Mouse (Mus musculus) CD4-positive, CD25-positive, alpha-beta regulatory T cell, adult 2 months (primary cell): Measurements from ENCODE around the gene Tpcn2.

Experiments used
- DNase-seq: peaks from one replicate; pipeline ENCODE4 v3.0.0-alpha.2; 2012; ENCODE audit warnings: low read depth, low spot score

Gene Tpcn2

DNA sequence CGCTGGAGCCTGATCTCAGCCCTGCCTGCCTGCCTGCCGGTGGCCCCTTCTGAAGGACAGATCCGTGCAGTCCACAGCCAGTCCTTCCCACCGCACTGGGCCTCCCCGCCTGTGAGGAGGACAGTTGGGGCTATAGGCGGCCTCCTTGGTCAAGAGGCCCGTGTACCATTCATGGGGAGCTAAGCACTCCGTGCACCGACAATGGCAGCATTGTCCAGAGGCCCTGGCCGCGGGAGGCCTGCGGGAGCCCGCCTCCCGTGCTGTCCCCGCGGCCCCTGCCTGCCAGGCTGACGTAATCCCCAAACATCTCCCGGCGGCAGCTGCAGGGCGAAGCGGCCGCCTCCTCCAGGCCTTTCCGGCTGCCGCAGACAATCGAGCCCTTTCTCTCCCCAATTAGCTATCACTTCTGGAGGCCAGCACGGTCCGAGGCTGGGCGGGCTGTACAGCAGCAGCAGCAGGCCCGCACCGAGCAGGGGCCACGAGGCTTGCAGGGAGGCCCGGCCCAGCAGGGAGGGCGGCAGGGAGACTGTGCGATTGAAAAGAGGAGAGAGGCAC is 77.7 kb downstream of the Tpcn2 start:
- no peak for DNase-seq

DNA sequence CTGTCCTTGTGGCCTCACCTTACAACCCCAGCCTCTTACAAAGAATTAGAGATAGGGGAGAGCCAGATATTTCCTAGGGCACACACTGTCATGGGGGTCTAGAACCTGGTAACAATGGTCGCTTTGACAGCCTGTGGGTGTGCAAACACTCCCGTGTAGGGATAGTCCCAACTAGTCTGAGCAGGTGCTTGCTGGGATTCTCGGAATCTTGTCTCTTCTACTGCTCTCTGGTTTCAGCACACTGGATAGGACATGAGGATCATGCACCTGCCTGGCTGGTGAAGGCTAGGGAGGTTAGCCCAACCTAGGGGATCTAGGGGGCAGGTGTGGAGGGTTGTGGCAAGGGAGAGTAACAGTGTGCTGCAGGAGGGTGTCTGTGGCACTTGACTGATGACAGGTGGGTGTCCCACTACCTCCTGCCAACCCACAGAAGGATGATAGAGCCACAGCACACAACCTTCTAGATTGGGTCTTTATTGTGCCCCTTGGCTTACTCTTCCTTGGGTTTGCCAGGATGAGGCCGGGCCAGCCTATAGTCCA is 78.4 kb downstream of the Tpcn2 start:
- no peak for DNase-seq

DNA sequence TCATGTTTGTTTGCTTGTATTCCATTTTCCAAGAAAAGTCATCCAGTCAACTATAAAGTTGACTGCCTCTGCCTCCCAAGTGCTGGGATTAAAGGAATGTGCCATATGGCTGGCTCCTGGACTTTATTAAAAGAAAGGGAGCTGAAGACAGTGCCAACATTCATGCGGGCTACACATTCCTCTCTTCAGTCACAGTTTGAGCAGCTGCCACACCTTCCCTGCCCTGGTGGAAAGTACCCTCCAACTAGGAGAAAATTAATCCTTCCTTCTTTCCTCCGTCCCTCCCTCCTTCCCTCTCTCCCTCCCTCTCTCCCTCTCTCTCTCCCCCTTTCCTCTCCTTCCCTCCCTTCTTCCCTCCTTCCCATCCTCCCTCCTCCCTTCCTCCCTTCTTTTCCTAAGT is 84.1 kb downstream of the Tpcn2 start:
- DNase-seq, result no peak

DNA sequence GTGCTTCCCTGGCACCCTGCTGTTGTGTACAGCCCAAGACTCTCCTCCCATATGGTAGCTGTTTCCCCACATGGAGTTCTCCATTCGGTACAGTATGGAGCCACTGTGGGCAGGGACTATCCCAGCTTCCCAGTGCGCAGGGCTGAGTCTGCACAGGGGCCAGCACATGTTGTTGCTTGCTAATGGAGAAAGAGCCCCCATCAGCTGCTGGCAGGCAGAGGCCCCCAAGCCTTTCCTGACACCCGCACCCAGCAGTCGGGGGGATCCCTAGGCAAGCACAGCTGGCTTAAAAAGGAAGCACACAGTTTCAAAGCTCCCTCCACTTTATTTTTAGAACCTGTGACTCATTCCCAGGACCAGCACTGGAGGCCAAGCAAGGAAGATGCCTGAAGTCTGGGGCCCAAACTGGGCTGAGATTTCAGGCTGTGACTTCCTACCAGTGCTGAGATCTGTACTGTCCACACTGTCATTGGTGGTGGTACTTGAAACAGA is 85.5 kb downstream of the Tpcn2 start:
- DNase-seq, result no peak

DNA sequence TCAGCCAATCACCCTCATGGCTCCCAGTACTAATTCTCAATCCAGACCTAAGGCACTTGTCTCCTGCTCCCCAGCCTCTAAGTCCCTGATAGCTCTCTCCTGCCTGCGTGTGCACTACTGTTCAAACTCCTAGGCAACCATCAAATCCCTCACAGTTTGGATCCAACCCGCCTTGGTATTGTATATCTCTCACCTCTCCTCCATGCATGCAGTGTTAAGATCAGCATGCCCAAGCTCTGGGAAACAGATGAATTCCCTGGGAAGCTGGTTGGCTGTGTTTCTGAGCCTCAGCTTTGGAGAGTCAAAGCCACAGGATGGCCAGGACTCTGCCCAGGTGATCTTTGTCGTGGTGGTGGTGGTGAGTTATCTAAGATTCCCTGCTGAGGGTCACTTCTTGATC is 86.1 kb downstream of the Tpcn2 start:
- DNase-seq, result no peak

DNA sequence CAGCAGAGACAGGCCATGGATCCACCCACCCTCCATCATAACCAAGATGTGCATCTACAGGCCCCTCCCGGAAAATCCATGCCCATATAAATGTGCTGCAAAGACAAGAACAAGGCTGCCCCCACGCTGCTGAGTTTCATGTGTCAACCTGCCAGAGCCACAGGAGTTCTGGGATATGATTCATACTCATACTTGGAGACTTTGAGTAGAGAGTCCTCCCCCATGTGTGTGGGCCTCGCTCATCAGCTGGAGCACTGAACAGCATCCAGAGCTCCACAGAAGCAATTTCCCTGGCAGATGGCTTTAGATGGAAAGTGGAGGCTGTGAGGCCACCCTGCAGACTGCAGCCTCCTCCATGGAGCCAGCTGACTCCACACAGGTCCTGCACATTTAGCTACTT is 86.8 kb downstream of the Tpcn2 start:
- no peak for DNase-seq

DNA sequence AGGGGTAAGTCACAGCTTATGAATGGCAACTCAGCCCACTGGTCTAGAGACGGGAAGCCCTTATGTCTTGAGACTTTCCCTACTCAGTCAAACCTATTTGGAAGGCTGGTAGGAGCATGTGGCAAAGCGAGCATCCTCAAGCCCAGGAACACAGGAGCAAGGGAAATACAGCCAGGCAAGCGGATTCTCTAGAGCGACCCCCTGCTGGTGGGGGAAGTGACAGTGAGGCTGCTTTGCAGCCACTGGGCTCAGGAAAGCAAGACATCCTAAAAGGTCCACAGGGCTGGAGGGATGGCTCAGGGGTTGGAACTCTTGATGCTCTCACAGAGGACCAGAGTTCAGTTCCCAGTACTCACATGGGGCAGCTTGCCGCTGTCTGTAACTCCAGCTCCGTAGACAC is 87.5 kb downstream of the Tpcn2 start:
- no peak for DNase-seq

DNA sequence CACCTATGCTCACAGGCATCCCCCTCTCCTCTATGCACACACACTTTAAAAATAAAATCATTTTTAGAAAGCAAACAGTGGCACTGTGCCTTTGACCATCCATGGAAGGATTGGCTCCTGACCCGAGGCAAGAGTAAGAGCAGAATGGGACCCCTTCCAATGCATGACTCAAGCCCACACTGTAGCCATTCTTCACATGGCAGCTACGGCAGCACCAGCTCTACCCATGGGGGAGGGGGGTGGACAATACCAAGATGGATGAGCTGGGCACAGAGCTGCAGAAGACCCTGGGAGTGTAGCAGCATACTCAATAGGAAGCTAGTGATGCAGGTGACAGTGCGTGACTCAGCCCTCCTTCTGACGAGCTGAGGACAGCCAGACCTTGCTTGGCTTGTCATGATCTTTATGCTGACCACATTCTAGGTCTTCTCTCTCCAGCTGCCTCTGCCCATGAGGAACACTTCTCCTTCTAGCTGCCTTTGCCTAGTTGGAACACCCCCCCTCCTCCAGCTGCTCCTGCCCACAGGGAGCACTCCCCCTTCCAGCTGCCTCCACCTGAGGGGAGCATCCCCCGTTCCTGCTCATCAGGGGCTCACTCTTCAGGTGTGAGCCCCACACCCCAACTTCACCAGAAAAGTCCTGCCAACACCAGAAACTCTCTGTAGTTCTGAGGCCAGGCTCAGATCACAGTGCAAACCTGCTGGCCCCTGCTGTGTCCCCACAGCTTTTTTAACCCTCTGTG is 88.5 kb downstream of the Tpcn2 start:
- no peak for DNase-seq

DNA sequence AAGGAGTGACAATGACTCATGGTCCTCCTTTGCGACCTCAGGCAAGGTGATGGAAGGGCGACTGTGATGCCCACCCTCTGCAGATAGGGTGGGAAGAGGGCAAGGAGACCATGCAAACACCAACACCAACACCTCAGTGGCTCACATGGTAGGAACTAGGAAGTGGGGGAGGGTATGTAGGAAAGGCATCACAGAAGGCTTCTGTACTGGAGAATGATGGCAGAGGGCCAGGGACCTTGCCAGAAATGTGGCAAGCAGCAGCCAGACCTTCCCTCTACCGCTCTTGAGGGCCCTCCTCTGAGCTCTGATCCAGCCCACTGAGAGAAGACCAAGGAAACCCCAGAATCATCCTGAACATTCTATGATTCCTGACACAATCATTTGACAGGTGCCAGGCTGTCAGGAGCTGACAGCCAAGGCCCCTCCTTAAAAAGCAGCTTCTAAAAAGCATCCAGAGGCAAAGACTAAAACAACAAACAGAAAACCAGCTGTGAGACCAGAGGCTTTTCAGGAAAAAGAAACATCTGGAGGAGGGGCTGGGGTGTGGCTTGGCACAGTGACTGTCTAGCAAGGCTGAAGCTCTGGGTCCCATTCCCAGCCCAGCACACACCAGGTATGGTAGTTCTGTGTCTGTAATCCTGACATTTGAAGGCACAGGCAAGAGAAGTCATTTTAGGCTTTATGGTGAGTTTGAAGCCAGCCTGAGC is 89.2 kb downstream of the Tpcn2 start:
- no peak for DNase-seq

DNA sequence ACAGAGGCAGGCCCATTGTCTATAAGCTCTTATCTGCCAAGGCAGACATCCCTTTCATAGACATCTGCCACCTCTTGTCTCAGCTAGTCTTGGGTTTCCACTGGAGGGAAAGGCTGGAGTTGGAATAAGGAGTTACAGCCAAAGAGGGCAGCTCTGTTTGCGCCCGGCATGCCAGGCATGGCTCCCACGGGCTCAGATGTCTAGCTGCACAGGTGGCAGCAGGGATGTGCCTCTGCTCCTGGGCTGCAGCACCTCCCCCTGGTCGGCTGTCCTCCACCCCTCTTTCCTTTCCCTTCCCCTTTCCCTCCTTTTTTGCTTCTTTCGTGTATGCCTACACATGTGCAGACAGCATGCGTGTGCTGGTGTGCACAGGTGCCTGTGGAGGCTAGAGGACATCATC is 91.0 kb downstream of the Tpcn2 start:
- DNase-seq, result no peak

DNA sequence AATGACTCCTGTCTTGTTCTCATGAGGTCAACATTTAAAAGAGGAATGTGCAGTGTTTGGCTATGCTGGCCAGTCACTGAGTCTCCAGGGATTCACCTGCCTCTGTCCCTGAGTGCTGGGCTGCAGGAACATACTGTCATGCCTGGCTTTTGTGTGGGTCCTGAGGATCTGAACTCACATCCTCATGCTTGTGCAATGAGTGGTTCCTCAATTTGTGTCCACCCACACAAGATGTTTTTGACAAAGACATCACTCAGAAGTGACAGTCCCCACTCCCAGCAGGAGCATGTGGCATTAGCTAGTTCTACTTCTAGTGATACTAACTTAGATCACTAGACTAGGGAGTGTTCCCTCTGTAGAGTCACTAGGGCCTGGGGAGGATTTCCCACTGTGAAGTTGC is 93.3 kb downstream of the Tpcn2 start:
- DNase-seq, result no peak

DNA sequence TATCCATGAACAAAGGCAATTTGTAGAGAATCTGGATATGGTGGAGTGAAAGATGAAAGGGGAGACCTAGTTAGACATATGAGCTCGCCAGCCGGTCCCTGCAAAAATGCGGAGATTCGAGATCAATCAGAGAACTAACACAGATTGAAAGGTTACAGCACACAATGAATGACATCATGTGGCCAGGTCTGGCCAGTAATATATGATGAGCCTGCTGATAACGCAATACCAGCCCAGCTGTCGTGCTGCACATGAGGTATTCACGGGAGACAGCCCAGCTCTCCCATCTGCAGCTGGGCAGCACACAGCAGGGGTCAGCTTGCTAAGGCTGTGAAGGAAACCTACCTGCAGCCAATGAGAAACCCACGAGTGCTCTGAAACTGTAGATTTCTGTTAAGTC is 94.5 kb downstream of the Tpcn2 start:
- no peak for DNase-seq

DNA sequence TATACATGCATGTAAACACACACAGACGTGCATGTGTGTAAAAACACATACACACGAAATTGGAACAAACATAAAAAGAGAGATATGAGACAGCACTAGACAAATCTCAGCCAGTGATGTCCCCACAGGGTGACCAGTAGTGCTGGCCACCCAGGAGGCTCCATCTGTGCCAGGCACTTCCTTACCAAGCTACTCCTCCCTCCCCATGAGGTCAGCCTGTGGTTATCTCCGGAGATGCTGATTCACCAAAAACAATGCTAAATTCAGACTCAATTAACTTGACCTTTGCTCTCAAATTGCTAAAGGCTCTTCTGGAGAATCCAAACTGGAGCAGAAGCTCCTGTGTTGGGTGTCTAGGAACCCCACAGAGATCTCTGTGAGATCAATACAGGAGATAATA is 96.0 kb downstream of the Tpcn2 start:
- no peak for DNase-seq

DNA sequence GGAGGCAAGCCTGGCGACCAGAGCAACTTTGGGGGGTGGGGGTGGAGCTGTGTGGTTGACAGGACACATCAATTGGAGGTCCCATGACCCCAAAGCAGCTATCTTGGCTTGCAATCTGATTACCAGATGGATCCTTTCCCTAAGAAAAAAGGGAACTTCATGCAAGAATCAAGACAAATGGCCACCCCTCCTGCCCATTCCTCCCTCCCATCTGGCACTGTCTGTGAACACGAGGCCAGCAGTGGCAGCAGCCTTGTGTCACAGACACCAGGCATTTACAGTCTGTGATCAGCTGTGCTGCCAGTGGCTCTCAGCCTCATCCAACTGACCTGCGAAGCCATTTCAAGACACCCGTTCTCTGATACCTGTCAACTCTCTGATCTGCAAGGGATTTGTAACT is 101.4 kb downstream of the Tpcn2 start:
- DNase-seq, result no peak

DNA sequence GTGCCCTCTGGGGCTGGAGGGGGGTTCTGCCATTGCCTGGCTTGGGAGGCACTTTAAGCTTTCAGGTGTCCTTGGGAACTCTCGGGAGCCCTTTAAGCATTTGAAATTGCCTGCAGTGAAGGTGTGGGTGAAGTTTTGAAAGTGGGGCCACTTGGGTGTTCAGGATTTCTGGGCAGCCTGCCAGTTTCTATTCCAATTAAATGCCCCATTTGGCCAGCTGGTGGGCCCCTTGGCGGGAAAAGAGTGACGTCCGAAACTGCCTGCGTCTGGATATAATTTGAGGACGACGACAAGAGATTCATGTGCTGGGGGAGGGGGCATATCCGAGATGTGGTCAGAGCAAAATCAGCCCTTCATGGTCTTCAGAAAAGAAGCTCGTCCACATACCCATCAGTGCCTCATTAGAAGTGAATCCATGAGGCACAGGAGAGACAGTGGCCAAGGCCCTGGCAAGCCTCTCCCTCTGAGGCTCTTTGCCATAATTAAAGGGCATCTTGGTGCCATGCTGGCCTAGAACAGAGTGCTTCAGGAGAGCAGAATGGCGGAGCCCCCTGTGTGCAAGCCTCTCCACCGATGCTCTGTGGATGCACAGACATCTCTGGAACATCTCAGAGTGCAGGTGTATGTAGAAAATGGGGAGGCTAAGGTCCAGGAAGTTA is 102.3 kb downstream of the Tpcn2 start:
- DNase-seq, result no peak

DNA sequence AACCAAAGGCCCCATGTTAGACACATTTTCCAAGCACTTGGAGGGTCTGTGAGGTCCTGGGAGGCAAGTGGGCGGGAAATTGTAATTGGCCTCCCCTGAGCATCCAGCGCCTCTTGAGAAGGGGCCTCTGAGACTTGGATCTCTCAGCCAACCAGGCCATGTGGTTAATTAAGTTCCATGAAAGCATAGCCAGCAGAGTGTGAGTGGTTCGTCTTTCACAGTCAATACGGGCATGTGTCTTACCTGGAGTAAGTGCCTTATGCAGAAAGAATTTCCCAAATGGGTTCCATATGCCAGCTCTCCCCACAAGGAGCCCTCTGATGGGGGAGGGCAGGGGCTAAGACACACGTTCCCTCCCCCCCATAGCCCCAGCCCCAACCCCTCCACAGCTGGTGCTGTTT is 104.1 kb downstream of the Tpcn2 start:
- no peak for DNase-seq

DNA sequence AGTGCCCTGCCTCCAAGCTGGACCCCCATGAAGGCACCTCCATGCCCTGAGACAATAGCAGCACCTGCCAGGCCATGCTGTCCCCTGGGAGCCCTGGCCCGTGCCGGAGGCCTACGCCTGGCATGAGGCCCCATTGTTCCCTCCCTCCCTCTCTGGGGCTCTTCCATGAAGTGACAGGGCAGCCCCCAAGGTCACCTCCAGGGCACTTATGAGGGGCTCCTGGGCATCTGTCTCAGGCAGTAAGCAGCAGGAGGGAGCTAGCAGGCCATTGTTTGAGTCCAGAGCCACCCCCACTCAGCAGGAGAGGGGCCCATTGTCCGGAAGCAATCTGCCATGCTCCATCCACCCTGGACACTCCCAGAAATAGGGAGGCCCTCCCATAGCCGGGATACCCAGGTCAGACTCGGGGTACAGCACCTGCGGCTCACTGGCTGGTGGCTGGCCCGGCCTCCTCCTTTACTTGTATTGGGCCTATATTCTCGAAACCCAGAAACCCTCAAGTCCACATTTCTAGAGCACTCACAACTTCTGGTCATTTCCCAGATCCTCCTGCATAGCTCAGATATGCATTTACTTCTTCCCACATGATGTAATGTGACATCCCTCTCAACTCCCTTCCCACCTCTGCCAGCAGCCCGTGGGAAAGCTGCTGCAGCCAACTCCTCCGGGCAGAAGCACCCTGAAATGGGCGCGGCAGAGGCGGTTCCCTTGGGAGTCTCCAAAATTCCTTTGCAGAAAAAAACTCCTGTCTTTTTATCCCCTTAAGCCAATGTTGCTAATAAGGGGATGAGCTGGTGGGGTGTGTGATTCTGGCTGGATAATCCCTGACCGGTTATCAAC is 106.8 kb downstream of the Tpcn2 start:
- no peak for DNase-seq

DNA sequence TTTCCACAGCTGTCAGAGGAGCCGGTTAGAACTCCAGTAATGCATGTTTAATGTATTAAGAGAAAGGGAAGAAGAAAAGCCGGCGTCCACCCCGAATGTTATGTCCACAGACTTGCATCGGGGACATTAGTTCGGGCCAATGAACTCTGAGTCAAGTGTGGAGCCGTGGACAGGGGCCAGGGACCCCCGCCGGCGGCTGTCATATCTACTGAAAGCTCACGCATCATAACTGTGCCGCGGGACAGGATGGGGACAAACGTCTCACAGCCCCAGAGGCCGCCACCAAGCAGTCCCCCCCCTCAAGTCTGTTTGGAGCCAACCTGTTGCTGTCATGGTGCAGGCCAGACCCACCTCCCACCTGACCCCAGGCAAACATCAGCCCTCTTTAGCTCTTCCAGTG is 110.2 kb downstream of the Tpcn2 start:
- DNase-seq, result no peak

DNA sequence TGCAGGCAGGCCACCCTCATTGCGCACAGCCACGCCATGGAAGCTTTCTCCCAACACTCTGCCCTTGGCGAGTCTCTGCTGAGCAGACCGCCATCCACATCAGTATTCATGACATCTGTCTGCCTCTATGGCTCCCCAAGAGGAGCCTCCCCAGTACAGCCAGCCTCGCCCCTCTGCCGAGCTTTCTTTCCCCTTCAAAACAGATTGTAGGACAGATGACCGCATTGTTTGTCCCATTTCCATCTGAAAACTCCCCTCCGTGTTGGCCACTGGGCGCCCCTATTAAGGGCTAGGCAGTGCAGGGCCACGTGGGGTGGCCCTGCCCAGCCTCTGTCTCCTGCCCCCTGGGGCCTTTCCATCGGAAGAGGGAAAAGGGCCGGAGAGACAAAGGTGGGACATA is 110.7 kb downstream of the Tpcn2 start:
- DNase-seq, result no peak

DNA sequence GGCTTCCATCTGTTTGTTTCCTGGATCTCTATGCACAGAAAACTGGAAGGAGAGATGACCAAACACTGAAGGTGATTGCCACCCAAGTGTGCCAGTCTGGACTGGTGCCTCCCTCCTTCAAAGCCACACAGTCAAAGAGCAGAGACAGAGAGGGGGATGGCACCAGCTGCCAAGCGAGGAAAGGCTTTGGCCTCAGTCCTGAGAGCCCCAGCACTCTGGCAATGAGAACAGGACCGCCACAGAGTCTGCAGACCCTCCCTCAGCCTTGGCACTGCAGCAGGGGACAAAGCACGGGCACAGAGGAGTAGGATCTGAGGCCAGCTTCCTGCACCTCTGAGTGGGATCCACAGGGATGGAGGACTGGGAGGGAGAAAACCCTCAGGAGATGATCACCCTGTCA is 114.1 kb downstream of the Tpcn2 start:
- no peak for DNase-seq
